Mouse (Mus musculus): Measurements from ENCODE around the gene Foxp4. TPM values are rescaled to one million over a fixed set of nuclear protein-coding genes. Genes with fewer than 3 reads are reported as not detected.

The Foxp4 gene
- polyA plus RNA-seq, 1 experiment = 29.5 TPM

GRCm38 (mm10) chr17:47951452-47951851, 27.0 kb upstream of the Foxp4 start:
- no peak for TF ChIP-seq CTCF (IDR thresholded peaks at IDR 0.05; ENCODE audit: borderline replicate concordance, insufficient read depth, low read length)
- TF ChIP-seq POLR2A (IDR thresholded peaks at IDR 0.05; ENCODE audit: low read depth, low read length) = no peak
- Histone ChIP-seq H3K4me3 (ENCODE audit: insufficient read depth, low read length) (no peak overlapping the region), H3K4me1 (ENCODE audit: control insufficient read depth, insufficient read depth, low read length) (no peaks in the 10 kb centered on the region), H3K27ac (ENCODE audit: insufficient read depth, low read length) (no peak overlapping the region)

- TF ChIP-seq POLR2A (IDR thresholded peaks at IDR 0.05; ENCODE audit: low read depth, low read length) = no peak
- no peak for TF ChIP-seq CTCF (IDR thresholded peaks at IDR 0.05; ENCODE audit: borderline replicate concordance, insufficient read depth, low read length)
- no peak overlapping the region for H3K27ac ChIP-seq (ENCODE audit: insufficient read depth, low read length)
- H3K4me3 ChIP-seq (ENCODE audit: insufficient read depth, low read length) = no peak overlapping the region
- H3K4me1 ChIP-seq (ENCODE audit: control insufficient read depth, insufficient read depth, low read length) = no peaks in the 10 kb centered on the region
Measured at GRCm38 (mm10) chr17:47950831-47951230, 26.4 kb upstream of the Foxp4 start.

GRCm38 (mm10) chr17:47949441-47949840, 25.0 kb upstream of the Foxp4 start:
- TF ChIP-seq CTCF (IDR thresholded peaks at IDR 0.05; ENCODE audit: borderline replicate concordance, insufficient read depth, low read length) (no peak), POLR2A (IDR thresholded peaks at IDR 0.05; ENCODE audit: low read depth, low read length) (no peak)
- Histone ChIP-seq H3K27ac (ENCODE audit: insufficient read depth, low read length) (no peak overlapping the region), H3K4me1 (ENCODE audit: control insufficient read depth, insufficient read depth, low read length) (no peaks in the 10 kb centered on the region), H3K4me3 (ENCODE audit: insufficient read depth, low read length) (no peak overlapping the region)

GRCm38 (mm10) chr17:47948753-47949152, 24.3 kb upstream of the Foxp4 start:
- no peak overlapping the region for H3K27ac ChIP-seq (ENCODE audit: insufficient read depth, low read length)
- no peaks in the 10 kb centered on the region for H3K4me1 ChIP-seq (ENCODE audit: control insufficient read depth, insufficient read depth, low read length)
- no peak for TF ChIP-seq CTCF (IDR thresholded peaks at IDR 0.05; ENCODE audit: borderline replicate concordance, insufficient read depth, low read length)
- H3K4me3 ChIP-seq (ENCODE audit: insufficient read depth, low read length) = no peak overlapping the region

GRCm38 (mm10) chr17:47946921-47947420, 22.5 kb upstream of the Foxp4 start:
- Histone ChIP-seq H3K4me3 (ENCODE audit: insufficient read depth, low read length) (no peak overlapping the region), H3K4me1 (ENCODE audit: control insufficient read depth, insufficient read depth, low read length) (no peaks in the 10 kb centered on the region), H3K27ac (ENCODE audit: insufficient read depth, low read length) (no peak overlapping the region)
- TF ChIP-seq POLR2A (IDR thresholded peaks at IDR 0.05; ENCODE audit: low read depth, low read length) (no peak), CTCF (IDR thresholded peaks at IDR 0.05; ENCODE audit: borderline replicate concordance, insufficient read depth, low read length) (no peak)

GRCm38 (mm10) chr17:47946111-47946510, 21.7 kb upstream of the Foxp4 start:
- Histone ChIP-seq H3K4me1 (ENCODE audit: control insufficient read depth, insufficient read depth, low read length) (no peaks in the 10 kb centered on the region), H3K4me3 (ENCODE audit: insufficient read depth, low read length) (no peak overlapping the region)
- TF ChIP-seq POLR2A (IDR thresholded peaks at IDR 0.05; ENCODE audit: low read depth, low read length) (no peak), CTCF (IDR thresholded peaks at IDR 0.05; ENCODE audit: borderline replicate concordance, insufficient read depth, low read length) (no peak)

GRCm38 (mm10) chr17:47943103-47943870, 18.8 kb upstream of the Foxp4 start:
- no peak overlapping the region for H3K27ac ChIP-seq (ENCODE audit: insufficient read depth, low read length)
- no peak for TF ChIP-seq POLR2A (IDR thresholded peaks at IDR 0.05; ENCODE audit: low read depth, low read length)
- TF ChIP-seq CTCF (IDR thresholded peaks at IDR 0.05; ENCODE audit: borderline replicate concordance, insufficient read depth, low read length) = no peak
- no peaks in the 10 kb centered on the region for H3K4me1 ChIP-seq (ENCODE audit: control insufficient read depth, insufficient read depth, low read length)
- H3K4me3 ChIP-seq (ENCODE audit: insufficient read depth, low read length) = no peak overlapping the region

More at GRCm38 (mm10) chr17:47946111-47946510, 21.7 kb upstream of the Foxp4 start:
- no peak overlapping the region for H3K27ac ChIP-seq (ENCODE audit: insufficient read depth, low read length)

GRCm38 (mm10) chr17:47942008-47942407, 17.6 kb upstream of the Foxp4 start:
- no peak for TF ChIP-seq CTCF (IDR thresholded peaks at IDR 0.05; ENCODE audit: borderline replicate concordance, insufficient read depth, low read length)
- no peak for TF ChIP-seq POLR2A (IDR thresholded peaks at IDR 0.05; ENCODE audit: low read depth, low read length)
- H3K4me3 ChIP-seq (ENCODE audit: insufficient read depth, low read length) = no peak overlapping the region
- no peak overlapping the region for H3K27ac ChIP-seq (ENCODE audit: insufficient read depth, low read length)
- no peaks in the 10 kb centered on the region for H3K4me1 ChIP-seq (ENCODE audit: control insufficient read depth, insufficient read depth, low read length)

GRCm38 (mm10) chr17:47938839-47939238, 14.4 kb upstream of the Foxp4 start:
- TF ChIP-seq CTCF (IDR thresholded peaks at IDR 0.05; ENCODE audit: borderline replicate concordance, insufficient read depth, low read length) = no peak
- no peak for TF ChIP-seq POLR2A (IDR thresholded peaks at IDR 0.05; ENCODE audit: low read depth, low read length)
- no peak overlapping the region for H3K27ac ChIP-seq (ENCODE audit: insufficient read depth, low read length)

GRCm38 (mm10) chr17:47937926-47938600, 13.6 kb upstream of the Foxp4 start:
- no peak overlapping the region for H3K27ac ChIP-seq (ENCODE audit: insufficient read depth, low read length)
- no peaks in the 10 kb centered on the region for H3K4me1 ChIP-seq (ENCODE audit: control insufficient read depth, insufficient read depth, low read length)
- TF ChIP-seq POLR2A (IDR thresholded peaks at IDR 0.05; ENCODE audit: low read depth, low read length) (no peak), CTCF (IDR thresholded peaks at IDR 0.05; ENCODE audit: borderline replicate concordance, insufficient read depth, low read length) (no peak)
- no peak overlapping the region for H3K4me3 ChIP-seq (ENCODE audit: insufficient read depth, low read length)

More at GRCm38 (mm10) chr17:47938839-47939238, 14.4 kb upstream of the Foxp4 start:
- H3K4me3 ChIP-seq (ENCODE audit: insufficient read depth, low read length) = no peak overlapping the region
- H3K4me1 ChIP-seq (ENCODE audit: control insufficient read depth, insufficient read depth, low read length) = no peaks in the 10 kb centered on the region

All from embryonic fibroblast, embryonic 13.5 days (primary cell).